Mouse (Mus musculus) ES-E14 (cell line): ENCODE data around the gene Rnf111. TPM values are rescaled to one million over a fixed set of nuclear protein-coding genes. Genes with fewer than 3 reads are reported as not detected.

Experiments used
- DNase-seq: peaks from one replicate; pipeline ENCODE4 v3.0.0-alpha.2; 2013; ENCODE audit warnings: low read depth, low spot score
- H3K27ac ChIP-seq: 2 replicates; pipeline ENCODE4 v1.5.1; 2012; ENCODE audit warnings: low read depth, mild to moderate bottlenecking, low read length, moderate library complexity, mixed read lengths; ENCODE audit not compliant: poor library complexity, insufficient read depth, severe bottlenecking
- H3K36me3 ChIP-seq: 2 replicates; pipeline ENCODE4 v1.6.1; 2012; ENCODE audit warnings: mild to moderate bottlenecking, low read length, moderate library complexity, mixed read lengths; ENCODE audit not compliant: control insufficient read depth, poor library complexity, insufficient read depth, severe bottlenecking
- H3K4me1 ChIP-seq, 2 experiments: fragments of 150-350 bp in 1 of 2; sonication (generic) in 1 of 2; 2 replicates each; pipeline ENCODE4 v1.6.1; 2012; ENCODE audit warnings: low read length in 2 of 2, mild to moderate bottlenecking in 1 of 2, mixed read lengths in 1 of 2; ENCODE audit not compliant: control insufficient read depth in 2 of 2, insufficient read depth in 2 of 2, poor library complexity in 1 of 2
- H3K4me3 ChIP-seq, 2 experiments: fragments of 150-350 bp in 1 of 2; sonication (generic) in 1 of 2; 2 replicates each; pipeline ENCODE4 v1.5.1; 2012; ENCODE audit warnings: low read length in 2 of 2, low read depth in 1 of 2, mild to moderate bottlenecking in 1 of 2, mixed read lengths in 1 of 2; ENCODE audit not compliant: insufficient read depth in 1 of 2, poor library complexity in 1 of 2, severe bottlenecking in 1 of 2
- H3K9ac ChIP-seq: 2 replicates; pipeline ENCODE4 v1.6.1; 2012; ENCODE audit warnings: low read depth, mild to moderate bottlenecking, low read length, mixed read lengths; ENCODE audit not compliant: poor library complexity, insufficient read depth, severe bottlenecking
- H3K9me3 ChIP-seq: fragments of 150-350 bp; sonication (generic); 2 replicates; pipeline ENCODE4 v1.6.1; 2012; ENCODE audit warnings: low read depth, mild to moderate bottlenecking, low read length; ENCODE audit not compliant: control insufficient read depth, insufficient read depth
- CHD2 ChIP-seq: IDR thresholded peaks from 2 replicates; pipeline ENCODE4 v1.6.1; 2014; ENCODE audit warnings: mild to moderate bottlenecking, low read depth, low read length, inconsistent platforms
- HCFC1 ChIP-seq: IDR thresholded peaks from 2 replicates; pipeline ENCODE4 v1.6.1; 2012; ENCODE audit warnings: low read length, inconsistent platforms, borderline replicate concordance; ENCODE audit not compliant: insufficient read depth
- MAFK ChIP-seq: IDR thresholded peaks from 2 replicates; pipeline ENCODE4 v1.6.1; 2014; ENCODE audit warnings: mild to moderate bottlenecking, low read depth, low read length, inconsistent platforms; ENCODE audit not compliant: insufficient read depth
- ZC3H11A ChIP-seq: IDR thresholded peaks from 2 replicates; pipeline ENCODE4 v1.6.1; 2012; ENCODE audit warnings: low read depth, mild to moderate bottlenecking, inconsistent platforms, low read length, borderline replicate concordance
- ZNF384 ChIP-seq: IDR thresholded peaks from 2 replicates; pipeline ENCODE4 v1.6.1; 2012; ENCODE audit warnings: low read depth, low read length, inconsistent platforms
- in situ Hi-C, 2 experiments: fragments of 600-800 bp; cut with MboI; formaldehyde crosslinking; loops; one replicate each; pipeline ENCODE4 v1.15.1; 2025; ENCODE audit warnings: low sequenced_read_pairs in 2 of 2, inconsistent platforms in 1 of 2; ENCODE audit not compliant: unreplicated experiment in 2 of 2
- total RNA-seq: library from RNA; depleted of rRNA; stranded (reverse); fragments of 300-350 nt; gene quantifications from 2 replicates; pipeline ENCODE4 v1.2.3, GENCODE M21; 2012

Rnf111 gene
- total RNA-seq, 1 experiment, result 24.3 TPM

DNA sequence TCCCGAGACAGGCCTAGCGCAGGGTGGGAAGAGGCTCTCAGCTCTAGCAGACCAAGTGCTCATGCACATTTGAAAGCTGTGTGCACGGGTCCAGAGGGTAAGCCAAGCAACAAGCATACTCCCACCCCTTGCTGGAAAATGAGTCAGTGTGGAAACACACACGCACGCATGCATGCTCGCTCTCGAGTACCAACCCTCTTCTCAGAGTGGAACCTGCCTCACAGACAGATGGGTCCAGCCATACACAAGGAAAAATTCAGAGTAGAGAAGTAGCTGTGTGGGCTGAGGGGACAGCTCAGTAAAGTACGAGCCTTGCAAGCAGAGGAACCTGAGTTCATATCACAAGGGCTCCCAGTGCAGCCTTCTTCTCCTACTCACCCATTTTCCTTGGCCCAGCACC, 93.8 kb downstream of the Rnf111 start:
- in situ Hi-C loops, result loop anchor here in 1 of 2 experiments (10.0 kb wide), 1 partner anchor 115 kb away; no protein-coding TSS in a partner anchor
- no peaks in the 10 kb centered on the region for H3K4me1 ChIP-seq
- no peak overlapping the region for H3K9ac ChIP-seq
- no peak overlapping the region for H3K4me3 ChIP-seq
- DNase-seq, result no peak
- H3K27ac ChIP-seq, result no peak overlapping the region
- peaks cover 55% of the 10 kb centered on the region for H3K36me3 ChIP-seq
- H3K9me3 ChIP-seq, result no peaks in the 10 kb centered on the region
- TF ChIP-seq HCFC1 (no peak), ZC3H11A (no peak), ZNF384 (no peak), MAFK (no peak), CHD2 (no peak)

DNA sequence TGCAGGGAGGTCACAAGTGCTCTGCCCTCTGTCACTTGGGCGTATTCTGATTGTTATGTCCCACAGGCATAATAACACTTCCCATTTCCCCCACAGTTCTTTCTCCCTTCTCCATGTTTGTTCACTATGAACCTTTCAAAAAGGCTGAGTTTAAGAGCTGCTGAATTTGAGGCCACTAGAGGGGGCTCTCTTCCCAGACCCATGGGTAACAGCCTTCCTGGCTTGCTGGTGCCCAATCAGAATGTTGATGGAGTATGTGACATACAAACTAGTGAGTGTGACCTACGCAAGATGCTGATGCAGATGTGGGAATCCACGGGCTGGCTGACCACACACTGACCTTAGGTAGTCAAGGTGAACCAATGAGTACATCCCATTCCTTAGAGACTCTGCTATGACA, 94.7 kb downstream of the Rnf111 start:
- peak; percentile 39 for DNase-seq
- peaks cover 48% of the 10 kb centered on the region for H3K36me3 ChIP-seq
- H3K9me3 ChIP-seq, result no peaks in the 10 kb centered on the region
- TF ChIP-seq CHD2 (no peak), ZC3H11A (peak; percentile 5; the same call in 1 of the 2 replicates), HCFC1 (no peak)
- in situ Hi-C loops, result no loop called here
- H3K27ac ChIP-seq, result no peak overlapping the region
- no peak overlapping the region for H3K4me3 ChIP-seq
- H3K9ac ChIP-seq, result no peak overlapping the region
- H3K4me1 ChIP-seq, result no peaks in the 10 kb centered on the region

DNA sequence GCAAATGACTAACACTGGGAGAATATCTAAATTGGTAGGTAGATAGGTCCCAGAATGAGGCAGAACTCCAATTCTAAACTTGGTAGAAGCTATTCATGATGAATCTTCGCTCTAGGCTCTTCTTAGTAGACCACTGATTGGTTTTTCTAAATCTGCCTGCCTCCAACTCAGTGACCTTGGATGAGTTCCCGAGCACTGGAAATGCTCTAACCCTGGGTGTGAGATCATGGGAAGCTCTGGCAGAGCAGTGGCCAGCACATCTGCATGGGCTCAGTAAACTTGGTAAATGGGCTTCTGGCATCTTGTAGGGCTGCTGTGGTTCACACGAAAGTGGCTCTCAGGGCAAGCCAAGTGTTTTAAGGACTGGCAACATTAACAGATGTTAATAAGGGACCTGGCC, 96.9 kb downstream of the Rnf111 start:
- TF ChIP-seq ZNF384 (no peak), HCFC1 (no peak), CHD2 (no peak), MAFK (no peak), ZC3H11A (no peak)

DNA sequence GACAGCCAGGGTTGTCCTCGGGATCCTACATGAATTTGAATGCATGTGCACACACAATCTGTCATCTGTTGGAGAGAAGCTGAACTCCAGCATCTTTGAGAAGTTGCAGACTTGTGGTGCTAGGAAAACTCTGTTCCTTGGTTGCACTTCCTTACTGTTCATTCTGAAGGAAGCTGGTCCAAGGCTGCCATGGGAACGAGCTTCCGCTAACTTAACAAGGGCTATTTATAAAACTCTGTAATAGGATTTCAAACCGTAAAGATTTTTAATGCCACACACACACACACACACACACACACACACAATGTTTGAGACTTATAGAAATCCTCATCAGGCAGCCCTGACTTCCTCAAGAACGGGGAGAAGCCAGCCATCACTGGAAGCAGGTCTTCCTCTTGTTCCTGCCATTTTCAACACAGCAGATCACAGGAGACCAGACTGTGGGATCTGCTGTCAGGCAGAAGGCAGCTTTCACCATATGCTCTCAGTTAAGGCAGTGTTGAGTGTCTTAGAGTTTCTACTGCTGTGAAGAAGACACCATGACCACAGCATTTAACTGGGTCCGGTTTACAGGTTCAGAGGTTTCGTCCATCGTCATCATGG, 101.5 kb downstream of the Rnf111 start:
- H3K4me3 ChIP-seq, result no peak overlapping the region
- no peak for TF ChIP-seq HCFC1
- no peak for TF ChIP-seq CHD2
- TF ChIP-seq ZC3H11A, result no peak
- no peak for TF ChIP-seq ZNF384
- no peak for TF ChIP-seq MAFK
- no peaks in the 10 kb centered on the region for H3K9me3 ChIP-seq
- no peaks in the 10 kb centered on the region for H3K4me1 ChIP-seq
- no peak overlapping the region for H3K9ac ChIP-seq
- in situ Hi-C loops, result no loop called here
- no peaks in the 10 kb centered on the region; the same call in 1 of the 2 replicates for H3K36me3 ChIP-seq
- no peak for DNase-seq
- no peak overlapping the region for H3K27ac ChIP-seq

More for the DNA sequence above, 96.9 kb downstream of the Rnf111 start:
- no peak overlapping the region for H3K9ac ChIP-seq
- no peaks in the 10 kb centered on the region for H3K9me3 ChIP-seq
- H3K4me1 ChIP-seq, result no peaks in the 10 kb centered on the region
- H3K36me3 ChIP-seq, result peaks cover 31% of the 10 kb centered on the region
- H3K27ac ChIP-seq, result no peak overlapping the region
- no peak overlapping the region for H3K4me3 ChIP-seq
- no peak for DNase-seq
- in situ Hi-C loops, result no loop called here
